15 mouse cellular contexts compared by ENCODE assay signal in the genomic region with DNA sequence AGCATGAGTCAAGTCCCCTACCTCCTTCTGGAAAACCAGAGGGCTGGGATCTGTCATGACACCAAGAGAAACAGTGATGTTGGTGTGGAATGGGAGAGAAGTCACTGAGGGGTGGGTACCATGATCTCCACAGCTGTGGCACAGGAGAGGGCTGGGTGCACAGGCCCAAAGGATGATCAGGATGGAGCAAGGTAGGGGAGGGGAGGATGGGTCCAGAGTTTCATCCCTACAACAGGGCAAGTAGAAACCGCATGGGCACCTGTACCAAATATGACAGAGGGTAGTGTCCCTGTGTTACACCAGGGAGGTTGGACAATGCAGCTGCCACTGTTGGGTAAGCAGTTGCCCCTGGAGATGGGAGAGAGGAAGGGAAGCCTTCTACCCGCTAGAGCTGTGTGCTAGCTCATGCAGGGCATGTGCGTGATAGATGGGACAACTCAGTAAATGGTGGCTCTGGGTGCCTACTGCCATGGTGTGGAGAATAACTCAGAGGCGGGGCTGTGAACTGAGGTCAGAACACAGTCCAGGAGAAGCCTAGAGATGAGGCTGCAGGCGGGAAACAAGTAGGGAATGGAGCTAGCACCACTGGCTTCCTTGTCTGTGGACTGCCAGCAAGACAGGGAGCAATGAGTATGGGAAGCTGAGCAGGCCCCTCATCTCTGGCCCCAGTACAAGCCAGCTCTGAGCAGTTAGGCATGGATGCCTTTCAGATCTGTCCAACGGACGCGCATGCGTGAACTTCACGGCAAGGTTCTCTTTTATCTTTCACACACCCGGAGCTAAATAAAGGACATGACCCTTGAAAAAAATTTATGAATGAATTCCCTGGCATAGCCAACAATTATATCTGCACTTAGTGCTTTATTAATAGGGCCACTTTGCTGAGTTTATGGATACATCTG.
DNase-seq lines count a peak whose midpoint lies in the region; ATAC-seq and TF ChIP-seq lines count a peak whose summit lies in the region.
"Had no signal": no experiment of that assay in that cellular context is flagged by ENCODE, and none has a peak within 500 bp of the region (broad histone marks: within the 10 kb centered on the region; RNA-seq: fewer than 3 reads in every experiment).

No protein-coding gene starts in this region.

- peaks cover 4% of the 10 kb centered on the region; the same call in 1 of the 2 replicates for H3K4me1 ChIP-seq in heart, embryonic 16.5 days (ENCODE audit: control insufficient read depth, insufficient read depth, low read length)
- H3K4me1 ChIP-seq in kidney, postnatal 0 days (replicated peaks; ENCODE audit: insufficient read depth, low read length), result no peaks in the 10 kb centered on the region; the same call in 1 of the 2 replicates
- H3K4me1 ChIP-seq in midbrain, embryonic 14.5 days (ENCODE audit: control insufficient read depth, insufficient read depth, low read length), result peaks cover 9% of the 10 kb centered on the region; the same call in 1 of the 2 replicates
- H3K4me1 ChIP-seq in midbrain, embryonic 10.5 days, result peaks cover 12% of the 10 kb centered on the region
- peaks cover 7% of the 10 kb centered on the region; the same call in 1 of the 2 replicates for H3K4me1 ChIP-seq in midbrain, postnatal 0 days (ENCODE audit: insufficient read depth, low read length)
- H3K4me1 ChIP-seq: liver, embryonic 15.5 days had no signal

- peaks cover 3% of the 10 kb centered on the region; the same call in 1 of the 2 replicates for H3K27me3 ChIP-seq in heart, embryonic 16.5 days (ENCODE audit: control insufficient read depth, insufficient read depth, low read length)
- H3K27me3 ChIP-seq in kidney, postnatal 0 days (ENCODE audit: insufficient read depth, low read length), result no peaks in the 10 kb centered on the region
- no peaks in the 10 kb centered on the region for H3K27me3 ChIP-seq in midbrain, embryonic 14.5 days (ENCODE audit: control insufficient read depth, insufficient read depth, low read length)
- no peaks in the 10 kb centered on the region for H3K27me3 ChIP-seq in midbrain, embryonic 10.5 days (ENCODE audit: low read depth, poor library complexity, severe bottlenecking)
- no peaks in the 10 kb centered on the region for H3K27me3 ChIP-seq in midbrain, postnatal 0 days (ENCODE audit: insufficient read depth, low read length)
- H3K27me3 ChIP-seq: liver, embryonic 15.5 days had no signal

- TF ChIP-seq CTCF in kidney, postnatal 0 days (IDR thresholded peaks at IDR 0.05; ENCODE audit: low read depth), result no peak
- no peak for TF ChIP-seq CTCF in midbrain, postnatal 0 days (IDR thresholded peaks at IDR 0.05)

- no peak overlapping the region for H3K27ac ChIP-seq in heart, embryonic 16.5 days (ENCODE audit: low read length)
- peak overlapping the region; percentile 27; the same call in 1 of the 2 replicates for H3K27ac ChIP-seq in kidney, postnatal 0 days
- H3K27ac ChIP-seq in midbrain, embryonic 14.5 days (replicated peaks; ENCODE audit: low read depth, low read length), result no peak overlapping the region
- no peak overlapping the region for H3K27ac ChIP-seq in midbrain, embryonic 10.5 days (replicated peaks)
- no peak overlapping the region for H3K27ac ChIP-seq in midbrain, postnatal 0 days (ENCODE audit: low read depth, low read length)
- H3K27ac ChIP-seq: embryonic facial prominence, embryonic 13.5 days; liver, embryonic 15.5 days had no signal

- H3K9ac ChIP-seq in heart, embryonic 16.5 days (ENCODE audit: low read length), result no peak overlapping the region
- H3K9ac ChIP-seq in kidney, postnatal 0 days (ENCODE audit: low read depth, low read length), result no peak overlapping the region
- no peak overlapping the region for H3K9ac ChIP-seq in midbrain, embryonic 14.5 days (replicated peaks; ENCODE audit: low read length)
- no peak overlapping the region for H3K9ac ChIP-seq in midbrain, postnatal 0 days (replicated peaks; ENCODE audit: low read length, poor library complexity, severe bottlenecking)
- H3K9ac ChIP-seq: embryonic facial prominence, embryonic 13.5 days; liver, embryonic 15.5 days had no signal

- H3K36me3 ChIP-seq in heart, embryonic 16.5 days (ENCODE audit: control insufficient read depth, insufficient read depth), result no peaks in the 10 kb centered on the region
- H3K36me3 ChIP-seq in kidney, postnatal 0 days (ENCODE audit: insufficient read depth, low read length), result no peaks in the 10 kb centered on the region
- H3K36me3 ChIP-seq in midbrain, embryonic 14.5 days (ENCODE audit: control insufficient read depth, insufficient read depth, low read length), result no peaks in the 10 kb centered on the region
- H3K36me3 ChIP-seq in midbrain, embryonic 10.5 days, result no peaks in the 10 kb centered on the region
- no peaks in the 10 kb centered on the region for H3K36me3 ChIP-seq in midbrain, postnatal 0 days (ENCODE audit: insufficient read depth, low read length)
- H3K36me3 ChIP-seq: embryonic facial prominence, embryonic 13.5 days; liver, embryonic 15.5 days had no signal

- ATAC-seq in heart, embryonic 16.5 days (replicated peaks; ENCODE audit: extremely low read depth, insufficient read depth, low FRiP score), result no peak; the same call in 1 of the 2 replicates
- ATAC-seq in kidney, postnatal 0 days (replicated peaks; ENCODE audit: low FRiP score, low read depth), result peak; percentile 63
- ATAC-seq in midbrain, embryonic 14.5 days (ENCODE audit: low FRiP score, low TSS enrichment), result no peak
- ATAC-seq in midbrain, postnatal 0 days (ENCODE audit: low FRiP score), result 0 out of 2 replicates have a peak, but pooled peaks have one; percentile 27

- no peaks in the 10 kb centered on the region for H3K9me3 ChIP-seq in heart, embryonic 16.5 days (replicated peaks; ENCODE audit: control insufficient read depth, low read length)
- no peaks in the 10 kb centered on the region for H3K9me3 ChIP-seq in kidney, postnatal 0 days (replicated peaks; ENCODE audit: low read length)
- H3K9me3 ChIP-seq in midbrain, embryonic 14.5 days (ENCODE audit: control insufficient read depth, low read length), result peaks cover 9% of the 10 kb centered on the region; the same call in 1 of the 2 replicates
- peaks cover 5% of the 10 kb centered on the region for H3K9me3 ChIP-seq in midbrain, embryonic 10.5 days (replicated peaks)
- no peaks in the 10 kb centered on the region for H3K9me3 ChIP-seq in midbrain, postnatal 0 days (ENCODE audit: low read length)
- H3K9me3 ChIP-seq: liver, embryonic 15.5 days had no signal

- H3K4me2 ChIP-seq in heart, embryonic 16.5 days (ENCODE audit: low read depth, low read length), result peak overlapping the region; percentile 37; the same call in 1 of the 2 replicates
- H3K4me2 ChIP-seq in kidney, postnatal 0 days (ENCODE audit: low read length), result no peak overlapping the region
- no peak overlapping the region for H3K4me2 ChIP-seq in midbrain, embryonic 14.5 days (ENCODE audit: low read length)
- no peak overlapping the region for H3K4me2 ChIP-seq in midbrain, postnatal 0 days (ENCODE audit: low read depth, low read length, poor library complexity, severe bottlenecking)
- H3K4me2 ChIP-seq: embryonic facial prominence, embryonic 13.5 days; liver, embryonic 15.5 days had no signal

- 66% methylated on average over 11 of the region's 11 CpGs for WGBS in heart, embryonic 16.5 days
- 43% methylated on average over 11 of the region's 11 CpGs for WGBS in kidney, postnatal 0 days
- WGBS in midbrain, embryonic 14.5 days, result 56% methylated on average over 11 of the region's 11 CpGs
- WGBS in midbrain, embryonic 10.5 days, result 81% methylated on average over 11 of the region's 11 CpGs
- 63% methylated on average over 11 of the region's 11 CpGs for WGBS in midbrain, postnatal 0 days

- no peak for DNase-seq in heart, adult 11 months
- peak; percentile 62 for DNase-seq in kidney, postnatal 0 days (ENCODE audit: low spot score)
- no peak for DNase-seq in kidney, adult 11 months
- peak; percentile 41 for DNase-seq in midbrain, embryonic 14.5 days
- no peak for DNase-seq in midbrain, embryonic 10.5 days (ENCODE audit: low spot score)
- DNase-seq in midbrain, postnatal 0 days (ENCODE audit: low spot score), result peak; percentile 31
- DNase-seq in adrenal gland, postnatal 36 days, result no peak
- DNase-seq: cerebellum, adult 11-12 months; layer of hippocampus, postnatal 36 days; right cerebral cortex, postnatal 25 days; thymus, postnatal 25 days had no signal

- H3K4me3 ChIP-seq in heart, embryonic 16.5 days (ENCODE audit: low read length), result no peak overlapping the region
- no peak overlapping the region for H3K4me3 ChIP-seq in kidney, postnatal 0 days (replicated peaks; ENCODE audit: low read depth, low read length)
- H3K4me3 ChIP-seq in midbrain, embryonic 14.5 days (replicated peaks; ENCODE audit: low read depth, low read length), result no peak overlapping the region
- no peak overlapping the region for H3K4me3 ChIP-seq in midbrain, embryonic 10.5 days
- no peak overlapping the region for H3K4me3 ChIP-seq in midbrain, postnatal 0 days (ENCODE audit: low read depth, low read length)
- H3K4me3 ChIP-seq: embryonic facial prominence, embryonic 13.5 days; liver, embryonic 15.5 days; myocyte had no signal

Comparison
In these comparisons a context has a peak if more than half of its experiments do, and no peak if none do; other contexts are left out.
1. ATAC-seq: peak in kidney, postnatal 0 days (single experiment) and midbrain, postnatal 0 days (single experiment); none in heart, embryonic 16.5 days (single experiment) and midbrain, embryonic 14.5 days (single experiment).
2. DNase-seq: peak in kidney, postnatal 0 days (single experiment), midbrain, embryonic 14.5 days (single experiment) and midbrain, postnatal 0 days (single experiment); none in heart, adult 11 months (single experiment), kidney, adult 11 months (single experiment), midbrain, embryonic 10.5 days (single experiment) and adrenal gland, postnatal 36 days (0 of 2).